Mouse (Mus musculus) activated CD4-positive, CD25-positive, alpha-beta regulatory T cell, adult 4 months (primary cell): ENCODE measurements around the gene Npas3. TPM values are rescaled to one million over a fixed set of nuclear protein-coding genes. Genes with fewer than 3 reads are reported as not detected.

Experiments used
- ATAC-seq: one replicate; pipeline ENCODE4 v1.8.0; 2017
- polyA plus RNA-seq, 2 experiments: library from polyadenylated mRNA; unstranded; fragments of 100-300 nt; shearing (Covaris generic); gene quantifications; one replicate each; pipeline ENCODE4 v1.2.1; 2017

Npas3 gene
- polyA plus RNA-seq, 2 experiments from 2014 or later: 0.05 TPM; not detected in 1

DNA sequence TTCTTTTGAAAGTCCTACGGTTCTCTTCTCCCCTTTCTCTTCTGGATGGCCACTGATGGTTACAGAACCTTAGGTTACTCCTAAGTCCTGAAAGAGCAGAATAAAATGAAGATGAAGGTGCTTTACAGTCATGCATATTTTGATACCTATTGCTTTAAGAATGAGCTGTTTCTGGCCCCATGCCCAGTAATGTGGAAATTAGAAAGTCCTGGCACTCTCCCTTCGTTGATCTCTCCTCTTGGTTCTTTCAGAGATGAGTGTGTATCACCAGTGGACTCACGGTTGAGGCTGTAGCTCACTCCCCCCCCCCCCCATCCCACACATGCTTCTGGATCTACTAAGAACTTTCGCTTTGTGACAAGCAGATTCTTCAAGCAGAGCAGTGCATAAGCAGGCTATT lies 167.6 kb downstream of the Npas3 start:
- ATAC-seq: no peak

DNA sequence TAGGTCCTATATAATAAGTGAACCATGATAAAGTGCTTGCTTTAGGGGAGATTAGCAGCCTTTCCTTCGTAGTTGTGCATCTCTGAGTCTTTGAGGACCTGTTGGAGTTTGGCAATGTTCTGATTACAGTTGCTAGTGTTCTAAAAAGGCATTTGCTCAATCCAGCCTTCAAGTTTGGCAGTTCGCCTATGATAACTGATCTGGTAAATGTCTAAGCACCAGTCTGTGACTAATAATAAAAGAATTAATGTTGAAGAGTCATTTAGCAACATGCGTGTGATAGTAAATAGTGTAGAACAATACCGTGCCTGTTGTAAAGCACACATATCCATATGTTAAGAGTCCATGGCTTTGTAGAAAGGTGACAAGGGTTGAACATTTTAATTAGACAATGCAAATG lies 173.2 kb downstream of the Npas3 start:
- no peak for ATAC-seq

DNA sequence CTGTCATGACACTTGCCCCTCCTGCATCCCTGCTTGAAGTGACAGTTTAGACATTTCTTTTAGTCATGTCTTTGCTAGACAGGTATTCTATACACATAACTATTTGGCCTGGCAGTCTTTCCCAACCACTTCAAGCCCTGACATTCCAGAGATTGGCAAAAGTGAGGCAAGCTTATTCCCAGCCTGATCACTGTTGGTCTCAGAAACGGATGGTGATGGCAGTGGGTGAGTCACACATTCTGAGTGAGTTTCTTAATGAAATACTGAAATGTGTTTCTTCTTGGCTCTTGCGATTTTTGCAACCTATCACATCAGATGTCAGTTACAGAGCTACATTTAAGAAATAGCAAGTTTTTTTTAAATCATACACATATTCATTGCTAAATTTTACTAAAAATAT lies 175.2 kb downstream of the Npas3 start:
- ATAC-seq: no peak

DNA sequence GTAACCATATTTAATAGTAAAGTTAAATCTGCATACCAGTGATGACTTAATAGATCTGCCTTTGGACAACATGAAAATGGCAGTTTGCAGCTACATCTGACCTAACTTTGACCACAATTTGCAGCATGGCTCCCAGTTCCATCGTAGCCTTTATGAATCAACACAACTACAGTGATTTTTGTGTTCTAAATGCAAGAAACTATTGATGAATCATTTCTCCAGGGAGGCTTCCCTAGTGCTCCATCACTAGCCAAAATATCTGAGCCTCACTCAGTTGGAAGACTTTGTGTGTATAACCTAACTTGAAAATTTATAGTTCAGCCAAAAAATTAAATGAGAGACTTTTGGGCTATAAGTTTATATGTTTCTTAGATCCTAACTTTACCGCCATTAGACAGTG lies 177.5 kb downstream of the Npas3 start:
- ATAC-seq: no peak

DNA sequence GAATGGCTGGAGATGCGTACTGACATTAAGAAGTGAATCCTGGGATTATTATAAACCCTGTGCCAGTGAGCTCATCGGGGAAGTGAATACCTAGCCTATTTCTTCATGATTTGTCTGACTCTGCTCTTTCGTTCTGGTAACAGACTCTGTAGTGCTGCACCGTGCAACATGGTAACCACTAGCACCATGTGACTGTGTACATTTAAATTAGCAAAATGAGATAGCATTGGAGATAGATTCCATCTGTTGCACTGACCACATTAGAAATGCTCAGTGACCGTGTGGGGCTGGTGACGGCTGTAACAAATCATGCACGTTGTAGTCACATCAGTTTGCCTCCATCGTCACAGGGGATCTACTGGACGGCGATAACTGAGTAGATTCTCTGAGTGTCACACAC lies 178.7 kb downstream of the Npas3 start:
- ATAC-seq: no peak

DNA sequence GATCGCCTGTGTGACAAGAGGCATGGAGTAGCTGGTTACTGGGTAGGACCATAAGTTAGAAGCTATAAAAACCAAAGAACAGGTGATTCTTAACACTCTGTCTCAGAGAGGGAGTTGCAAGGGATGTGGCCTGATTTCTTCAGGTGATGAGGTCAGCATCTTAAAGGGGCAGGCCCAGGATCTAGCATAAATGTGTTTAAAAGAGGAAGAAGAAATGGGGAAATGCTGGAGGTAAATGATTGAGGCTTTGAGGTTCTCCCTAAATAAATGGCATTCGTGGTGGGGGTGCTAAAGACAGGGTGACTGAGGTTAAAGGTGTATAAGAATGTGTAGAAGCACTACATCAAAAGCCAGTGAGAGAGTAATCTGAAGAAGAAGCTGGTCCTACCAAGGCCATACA lies 193.6 kb downstream of the Npas3 start:
- ATAC-seq: no peak

DNA sequence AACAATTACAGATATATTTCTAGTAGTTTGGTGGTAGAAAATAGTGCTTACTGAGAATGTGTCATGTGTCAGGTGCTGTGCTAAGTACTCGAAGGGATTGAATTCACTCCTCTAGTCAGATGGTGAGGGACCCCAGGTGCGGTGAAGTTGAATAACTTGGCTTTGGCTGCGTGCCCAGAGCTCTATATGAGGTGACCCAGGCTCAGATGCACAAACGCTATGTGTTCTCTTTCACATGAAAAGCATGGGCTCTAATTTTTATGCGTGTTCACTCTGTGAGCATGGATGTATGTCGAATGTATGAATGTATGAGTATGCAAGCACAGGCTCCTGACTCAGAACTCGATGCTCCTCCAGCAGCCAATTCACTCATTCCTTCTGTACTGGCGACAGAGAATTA lies 199.0 kb downstream of the Npas3 start:
- no peak for ATAC-seq

DNA sequence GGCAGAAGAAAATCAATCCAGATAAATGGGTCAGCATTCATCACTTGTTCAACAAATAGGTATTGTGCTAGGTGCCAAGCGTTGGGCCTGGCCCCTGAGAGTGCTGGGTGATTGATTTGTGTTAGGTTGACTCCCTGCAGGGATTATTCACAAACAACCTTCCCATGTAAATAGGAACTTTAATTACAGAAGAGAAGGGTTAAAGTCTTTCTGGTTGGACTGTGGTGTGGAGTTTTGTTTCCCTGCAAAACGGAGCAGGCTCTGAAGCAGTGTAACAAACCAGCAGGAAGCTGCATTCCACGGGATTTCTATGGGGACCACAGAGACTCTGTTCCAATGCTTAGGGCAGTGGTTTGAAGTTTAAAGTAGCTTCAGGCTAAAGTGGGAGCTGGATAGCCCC lies 199.6 kb downstream of the Npas3 start:
- ATAC-seq: no peak

DNA sequence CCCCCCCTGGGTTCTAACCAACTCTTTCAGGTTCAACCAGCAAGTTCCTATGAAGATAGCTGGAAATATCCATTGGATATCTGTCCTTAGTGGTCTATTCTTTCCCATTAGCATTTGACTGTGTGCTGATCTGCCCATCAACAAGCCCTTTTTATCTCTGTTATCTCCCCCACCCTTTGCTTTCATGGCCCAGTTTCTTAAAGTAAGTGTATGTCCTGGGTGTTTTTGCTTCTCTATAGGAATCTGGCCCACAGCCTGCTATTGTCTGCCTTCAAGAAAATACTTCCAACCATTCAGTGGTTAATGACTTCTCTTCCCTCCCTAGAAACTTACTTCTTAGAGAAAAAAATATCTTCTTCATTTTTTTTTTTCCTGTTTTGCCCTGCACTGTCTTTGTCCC lies 219.1 kb downstream of the Npas3 start:
- ATAC-seq: no peak

DNA sequence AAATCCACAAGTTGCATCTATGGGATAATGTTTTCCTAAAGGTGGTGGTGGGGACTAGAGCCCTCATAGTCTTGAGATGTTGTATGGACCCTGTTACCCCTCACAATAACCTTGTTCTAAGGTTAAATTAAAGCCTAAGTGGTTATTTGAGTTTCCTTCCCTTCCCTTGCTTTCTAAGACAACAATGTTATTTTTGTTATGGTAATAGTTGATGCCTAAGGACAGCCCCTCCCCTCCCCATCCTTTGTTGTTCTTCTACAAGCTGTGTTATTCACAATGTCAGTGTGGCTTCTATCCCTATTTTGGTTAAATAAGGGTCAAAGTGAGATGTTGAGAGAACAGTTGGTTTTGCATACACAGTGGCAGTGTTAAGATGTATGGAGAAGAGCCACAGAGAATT lies 226.0 kb downstream of the Npas3 start:
- no peak for ATAC-seq

DNA sequence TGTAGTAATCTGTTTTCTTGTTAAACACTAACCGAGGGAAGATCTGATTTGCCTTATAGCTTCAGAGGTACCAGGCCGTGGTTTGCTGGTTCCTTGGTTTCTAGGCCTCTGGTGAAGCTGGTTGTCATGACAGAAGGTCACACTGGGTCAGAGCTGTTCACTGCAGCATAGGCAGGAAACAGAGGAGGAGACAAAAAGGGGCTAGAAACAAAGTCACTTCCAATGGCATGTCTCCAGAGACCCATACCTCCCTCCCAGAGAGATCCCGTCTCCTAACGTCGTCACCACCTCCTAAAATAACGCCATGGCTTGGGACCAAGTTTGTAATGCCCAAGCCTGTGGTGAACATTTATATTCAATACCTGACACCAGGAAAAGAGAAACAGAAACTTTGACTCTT lies 236.4 kb downstream of the Npas3 start:
- ATAC-seq: no peak

DNA sequence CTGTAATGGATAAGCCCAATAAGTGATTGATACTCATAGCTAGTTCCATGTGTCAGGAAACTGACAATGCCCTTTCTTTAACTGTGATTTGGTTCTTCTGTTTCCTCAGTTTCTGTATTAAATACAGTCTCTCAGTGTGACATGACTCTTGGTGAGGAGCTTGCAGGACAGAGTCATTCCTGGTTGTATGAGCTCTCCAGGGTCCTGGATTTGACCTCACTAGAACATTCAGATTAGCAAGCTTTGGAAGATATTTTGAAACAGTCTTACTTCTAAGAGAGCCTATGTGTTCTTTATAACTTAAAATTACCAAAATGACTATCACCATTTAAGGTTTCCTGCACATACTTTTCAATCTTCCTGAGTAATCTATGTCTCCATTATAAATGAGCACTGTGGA lies 247.9 kb downstream of the Npas3 start:
- no peak for ATAC-seq

DNA sequence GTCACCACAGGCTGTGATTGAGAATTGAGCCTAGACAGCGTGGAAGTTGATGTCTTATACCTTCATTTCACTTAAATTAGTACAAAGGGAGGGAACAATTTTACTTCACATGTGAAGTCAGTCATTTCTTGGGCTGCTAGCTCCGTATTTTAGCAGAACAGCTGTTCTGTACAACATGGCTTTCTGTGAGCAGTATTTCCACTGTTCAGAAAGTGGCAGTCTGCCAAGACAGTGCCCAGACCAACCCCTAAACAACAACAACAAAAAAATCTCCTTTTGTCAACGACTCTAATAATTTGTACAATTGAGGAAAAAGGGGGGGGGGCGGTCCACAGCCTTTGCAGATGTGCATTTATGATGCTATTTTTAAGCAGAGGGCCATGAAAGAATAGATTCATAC lies 266.4 kb downstream of the Npas3 start:
- no peak for ATAC-seq

DNA sequence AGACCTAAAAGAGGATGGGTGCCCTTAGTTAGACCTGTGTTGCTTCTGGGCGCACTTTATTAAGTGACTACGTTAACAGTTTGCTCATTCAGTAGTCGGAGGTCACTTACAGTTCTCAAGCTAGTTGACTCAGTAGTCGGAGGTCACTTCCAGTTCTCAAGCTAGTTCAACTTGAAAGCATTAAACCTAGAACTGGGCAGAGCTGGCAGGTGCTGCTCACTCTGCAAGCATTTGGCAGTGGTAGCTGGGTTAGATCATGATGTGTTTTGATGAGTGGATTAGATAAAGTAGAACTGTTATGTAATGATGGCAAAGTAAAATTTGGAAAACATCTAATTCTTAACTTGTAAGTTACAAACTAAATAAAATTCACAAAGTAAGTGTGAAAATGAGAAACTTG lies 271.1 kb downstream of the Npas3 start:
- no peak for ATAC-seq

DNA sequence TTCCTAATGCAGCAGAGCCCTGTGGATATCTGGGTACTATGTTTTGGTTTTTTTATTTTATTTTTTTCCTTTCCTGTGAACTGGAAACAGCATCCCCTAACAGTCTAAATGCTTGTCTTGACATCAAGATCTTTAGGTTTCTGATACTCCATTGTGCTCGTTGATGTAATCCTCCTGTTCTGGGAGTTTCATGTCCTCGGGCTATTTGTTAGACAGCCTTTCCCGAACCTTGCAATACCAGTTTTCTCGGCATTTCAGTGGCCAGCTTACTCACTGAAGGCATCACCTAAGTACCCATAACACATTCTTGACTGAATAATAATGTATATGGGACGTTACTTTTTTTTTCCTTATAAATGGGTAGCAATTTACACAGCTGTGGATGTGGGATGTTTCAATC lies 274.2 kb downstream of the Npas3 start:
- no peak for ATAC-seq

DNA sequence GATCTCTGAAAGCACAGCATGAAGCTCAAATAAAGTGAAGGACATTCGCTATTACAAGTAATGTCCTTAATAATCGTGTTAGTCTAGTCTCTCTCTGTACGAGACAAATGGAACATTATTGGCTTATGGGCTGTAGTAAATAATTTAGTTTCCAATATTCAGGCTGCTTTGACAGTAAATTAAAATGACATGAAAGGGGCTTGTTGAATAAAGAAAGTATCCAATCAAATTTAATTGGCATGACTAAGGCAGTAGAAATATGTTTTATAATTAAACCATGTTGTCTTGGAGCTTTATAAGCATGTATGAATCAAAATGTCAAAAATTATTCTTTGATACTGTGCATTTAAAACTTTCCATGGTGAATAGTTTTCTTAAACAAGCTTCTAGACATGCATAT lies 278.6 kb downstream of the Npas3 start:
- no peak for ATAC-seq

DNA sequence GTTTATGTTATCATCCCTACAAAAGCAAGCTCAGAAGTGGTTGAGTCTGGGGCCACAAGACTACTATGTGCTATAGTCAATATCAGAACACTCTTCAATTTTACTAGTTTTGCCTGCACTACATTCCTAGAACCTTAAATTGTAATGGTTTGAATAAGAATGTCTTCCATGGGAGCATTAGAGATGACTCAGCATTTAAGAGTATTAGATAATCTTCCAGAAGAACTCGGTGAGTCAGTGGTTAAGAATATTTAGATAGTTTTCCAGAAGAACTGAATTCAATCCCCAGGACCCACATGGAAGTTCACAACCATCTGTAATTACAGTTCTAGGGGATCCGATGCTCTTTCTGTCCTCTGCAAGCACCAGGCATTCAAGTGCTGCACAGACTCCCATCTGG lies 280.9 kb downstream of the Npas3 start:
- ATAC-seq: no peak

DNA sequence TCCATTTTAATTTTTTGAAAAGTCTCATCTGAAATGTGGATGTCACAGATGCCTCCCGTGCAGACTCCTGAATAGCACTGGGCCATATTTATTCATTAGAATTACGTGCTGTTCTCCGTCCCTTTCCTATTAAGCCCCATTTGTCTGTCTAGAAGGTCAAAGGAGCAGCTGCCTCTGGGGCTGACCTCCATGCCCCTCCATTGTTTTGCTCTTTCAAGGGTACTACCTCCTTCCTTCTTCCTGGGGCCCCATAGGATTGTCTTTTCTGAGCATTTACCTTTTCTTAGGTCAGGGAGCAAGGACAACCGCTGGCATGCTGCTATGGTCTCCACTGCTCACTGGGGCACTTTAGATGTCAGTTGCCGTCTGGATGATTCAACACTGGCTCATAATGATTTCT lies 288.3 kb downstream of the Npas3 start:
- no peak for ATAC-seq

DNA sequence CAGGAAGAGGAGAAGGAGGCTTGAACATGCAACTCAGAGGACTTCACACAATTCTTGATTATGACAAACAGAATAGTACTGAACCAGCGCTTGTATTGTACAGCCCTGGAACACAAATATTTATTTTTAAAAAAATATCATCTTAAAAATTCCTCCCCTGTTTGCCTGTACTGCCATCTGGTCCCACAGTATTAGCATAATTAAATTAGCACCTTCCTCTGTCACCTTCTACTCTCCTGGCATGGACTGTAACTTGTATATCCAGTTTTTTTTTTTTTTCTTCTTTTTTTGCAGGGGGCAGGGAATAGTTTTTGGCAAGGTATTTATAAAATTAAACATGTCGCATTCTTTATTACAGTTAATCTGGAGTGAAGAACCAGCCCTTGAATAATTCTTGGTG lies 307.9 kb downstream of the Npas3 start:
- no peak for ATAC-seq

DNA sequence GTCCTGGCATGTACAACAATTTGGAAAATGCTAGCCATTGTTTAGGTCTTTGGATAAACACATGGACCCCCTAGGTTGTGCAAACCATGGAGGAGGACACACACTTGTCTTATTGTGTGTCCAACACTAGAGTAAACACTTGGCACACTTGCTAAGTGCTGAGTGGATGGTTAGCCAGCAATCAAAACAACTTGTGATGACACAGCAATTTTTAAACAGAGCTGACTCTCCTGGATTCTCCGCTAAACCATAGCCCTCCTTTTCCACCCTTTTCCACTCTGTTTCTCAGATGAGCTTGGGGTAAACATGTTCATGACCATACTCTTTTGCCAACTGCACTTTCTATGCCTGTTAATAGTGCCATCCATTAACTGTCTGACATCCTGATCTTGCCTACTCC lies 309.8 kb downstream of the Npas3 start:
- ATAC-seq: no peak

DNA sequence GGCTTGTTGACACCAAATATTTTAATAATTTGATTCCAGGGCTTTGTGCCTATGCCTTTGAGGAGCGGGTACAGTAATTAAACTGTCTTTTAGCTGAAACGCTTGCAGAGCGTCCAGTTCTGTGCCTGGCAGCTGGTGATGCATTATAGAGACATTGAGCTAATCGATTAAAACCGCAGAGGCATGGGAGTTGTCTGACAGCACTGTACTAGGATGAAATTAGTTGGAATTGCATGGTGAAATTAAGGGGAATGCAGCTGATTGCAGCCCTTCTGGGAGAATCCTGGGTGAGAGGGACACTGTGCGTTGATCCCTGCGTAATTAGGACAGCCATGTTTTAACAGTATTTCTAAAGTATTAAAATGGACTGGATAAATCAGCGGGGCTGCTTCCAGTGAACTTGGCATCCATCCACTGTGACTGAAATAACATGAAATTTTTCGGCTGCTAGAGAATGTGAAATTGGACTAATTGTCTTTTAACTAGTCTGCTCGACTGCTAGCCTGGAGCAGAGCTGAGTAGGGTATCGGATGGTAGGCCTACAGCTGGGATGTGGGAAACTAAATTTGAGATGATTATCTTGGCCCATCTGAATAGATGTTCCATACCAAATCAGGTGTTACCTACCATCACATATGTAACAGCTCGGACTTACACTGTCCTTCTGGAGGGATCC lies 318.4 kb downstream of the Npas3 start:
- no peak for ATAC-seq

DNA sequence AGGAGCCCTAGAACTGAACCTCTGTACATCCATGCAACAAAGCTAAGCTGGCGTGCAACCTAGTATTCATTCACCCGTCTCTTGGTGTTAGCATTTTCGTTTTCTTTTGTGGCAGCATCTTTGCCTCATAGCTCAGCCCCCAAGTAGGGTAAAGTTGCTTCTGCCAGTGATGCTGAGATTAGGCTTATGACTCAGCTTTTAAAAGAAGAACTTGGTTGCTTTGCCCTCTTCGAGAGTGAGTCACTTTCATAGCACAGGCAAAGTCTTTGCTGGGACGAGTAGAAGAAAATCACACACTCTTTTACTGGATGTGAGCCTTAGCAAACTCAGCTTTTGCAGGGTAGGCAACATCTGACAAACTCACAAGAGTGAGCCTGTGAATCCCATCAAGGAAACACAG lies 332.7 kb downstream of the Npas3 start:
- ATAC-seq: no peak

DNA sequence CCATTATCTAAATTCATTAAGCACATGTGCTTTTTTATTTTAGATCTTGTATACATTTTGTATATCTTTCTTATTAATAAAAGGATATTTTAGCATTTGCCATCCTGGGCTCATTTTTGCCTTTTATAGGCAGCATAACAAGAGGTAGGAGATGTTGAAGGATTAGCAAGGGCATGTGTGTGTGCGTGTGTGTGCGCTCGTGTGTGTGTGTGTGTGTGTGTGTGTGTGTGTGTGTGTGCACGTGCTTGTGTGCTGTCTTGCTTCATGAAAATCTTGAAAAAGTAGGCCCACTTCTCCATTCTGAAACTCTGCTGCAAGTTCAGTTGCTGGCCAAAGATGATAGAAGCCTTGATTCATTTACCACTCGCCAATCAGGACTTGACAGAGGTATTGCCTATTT lies 338.8 kb downstream of the Npas3 start:
- no peak for ATAC-seq

DNA sequence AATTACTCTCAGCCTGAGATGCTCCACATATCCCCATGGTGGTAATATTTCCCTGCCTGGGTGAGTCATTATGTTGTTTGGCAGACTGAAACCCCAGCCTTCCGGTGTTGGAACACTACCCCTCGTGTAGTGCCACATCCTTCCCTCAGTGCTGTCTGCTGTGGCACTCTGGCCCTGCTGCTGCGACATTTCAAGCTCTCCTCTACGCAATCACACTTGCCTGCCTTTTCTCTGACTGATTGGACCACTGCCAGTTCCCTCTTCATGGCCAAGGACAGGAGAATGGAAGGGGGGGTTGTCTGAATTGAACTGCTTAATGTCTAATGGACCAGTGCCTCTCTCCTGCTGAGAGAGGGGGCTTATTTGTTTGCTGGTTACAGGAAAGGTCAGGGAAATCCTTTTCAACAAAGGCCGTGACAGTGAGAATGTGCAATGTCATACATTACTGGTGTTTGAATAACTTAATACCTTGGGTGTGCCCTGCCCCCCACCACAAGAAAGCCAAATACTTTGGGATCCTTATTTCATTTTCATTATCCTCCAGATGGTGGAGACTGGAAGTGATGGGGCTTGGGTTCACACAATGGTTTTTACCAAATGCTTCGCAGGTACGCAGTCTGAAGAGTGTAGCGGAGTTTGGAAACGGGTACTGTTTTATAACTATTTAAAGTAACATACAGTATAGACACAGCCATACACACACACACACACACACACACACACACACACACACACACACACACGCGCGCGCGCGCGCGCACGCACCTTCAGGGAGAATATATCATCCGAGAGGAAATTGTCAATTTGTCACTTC lies 339.4 kb downstream of the Npas3 start:
- ATAC-seq: no peak
